Mouse (Mus musculus): ENCODE results near the gene Rmnd5b. TPM values are rescaled to one million over a fixed set of nuclear protein-coding genes. Genes with fewer than 3 reads are reported as not detected.
"Not testable (repeated sequence)": the region's sequence is repeated elsewhere in the genome, so short reads cannot be mapped to it uniquely, and the experiment has no call there.

The Rmnd5b gene
- polyA plus RNA-seq, 1 experiment from 2014 or later, result 53.9 TPM

DNA sequence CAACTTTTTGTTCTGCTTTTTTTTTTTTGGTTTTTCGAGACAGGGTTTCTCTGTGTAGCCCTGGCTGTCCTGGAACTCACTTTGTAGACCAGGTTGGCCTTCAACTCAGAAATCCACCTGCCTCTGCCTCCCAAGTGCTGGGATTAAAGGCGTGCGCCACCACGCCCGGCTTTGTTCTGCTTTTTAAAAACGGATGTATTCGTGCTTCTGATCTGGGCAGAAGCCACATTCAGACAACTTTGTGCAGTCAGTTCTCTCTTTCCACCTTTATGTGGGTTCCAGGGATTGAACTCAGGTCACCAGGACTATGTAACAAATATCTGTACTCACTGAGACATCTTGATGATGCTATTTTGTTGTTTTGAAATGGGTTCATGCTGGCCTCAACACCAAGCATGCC is 2.5 kb downstream of the Rmnd5b start:
- H3K27ac ChIP-seq; ATAC-seq (ENCODE audit: low FRiP score); H3K9me3 ChIP-seq (replicated peaks); H3K4me3 ChIP-seq; H3K4me2 ChIP-seq (replicated peaks); H3K27me3 ChIP-seq; H3K9ac ChIP-seq: not testable (repeated sequence)
- Histone ChIP-seq H3K36me3 (peaks cover 19% of the 10 kb centered on the region), H3K4me1 (peaks cover 21% of the 10 kb centered on the region)
- 94% methylated on average over 7 of the region's 7 CpGs for WGBS

DNA sequence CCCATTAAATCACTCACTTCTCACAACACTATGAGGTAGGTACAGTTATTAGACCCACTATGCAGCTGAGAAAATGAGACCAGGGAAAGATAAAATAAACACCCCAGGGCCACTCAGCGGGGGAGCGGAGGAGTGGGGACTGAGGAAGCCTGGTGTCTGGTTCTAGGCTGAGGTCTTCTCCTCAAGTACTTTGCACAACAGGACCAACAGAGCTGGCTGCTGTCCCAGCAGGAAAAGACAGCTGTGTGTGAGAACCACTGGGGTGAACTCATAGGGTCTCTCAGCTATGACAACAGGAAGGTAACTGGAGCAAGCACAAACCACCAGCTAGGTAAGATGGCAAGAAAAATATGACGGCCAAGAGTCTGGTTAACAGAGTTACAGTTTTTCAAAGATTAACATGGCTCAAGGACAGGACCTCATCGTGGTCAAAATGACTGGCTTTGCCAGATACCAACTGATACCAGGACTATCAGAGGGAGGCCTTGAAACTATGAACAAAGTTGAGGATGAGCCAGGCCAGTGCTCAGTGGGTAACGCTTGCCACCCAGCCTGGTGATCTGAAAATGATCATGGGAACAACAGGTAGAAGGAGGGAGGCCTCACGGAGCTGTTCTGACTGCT is 3.5 kb downstream of the Rmnd5b start:
- no peak overlapping the region for H3K4me3 ChIP-seq
- no peak overlapping the region for H3K27ac ChIP-seq
- no peak overlapping the region for H3K4me2 ChIP-seq (replicated peaks)
- H3K27me3 ChIP-seq, result no peaks in the 10 kb centered on the region
- no peaks in the 10 kb centered on the region for H3K9me3 ChIP-seq (replicated peaks)
- 94% methylated on average over 6 of the region's 6 CpGs for whole genome bisulfite sequencing
- no peak for ATAC-seq (ENCODE audit: low FRiP score)
- H3K9ac ChIP-seq, result no peak overlapping the region
- H3K4me1 ChIP-seq, result peaks cover 16% of the 10 kb centered on the region
- peaks cover 28% of the 10 kb centered on the region for H3K36me3 ChIP-seq

DNA sequence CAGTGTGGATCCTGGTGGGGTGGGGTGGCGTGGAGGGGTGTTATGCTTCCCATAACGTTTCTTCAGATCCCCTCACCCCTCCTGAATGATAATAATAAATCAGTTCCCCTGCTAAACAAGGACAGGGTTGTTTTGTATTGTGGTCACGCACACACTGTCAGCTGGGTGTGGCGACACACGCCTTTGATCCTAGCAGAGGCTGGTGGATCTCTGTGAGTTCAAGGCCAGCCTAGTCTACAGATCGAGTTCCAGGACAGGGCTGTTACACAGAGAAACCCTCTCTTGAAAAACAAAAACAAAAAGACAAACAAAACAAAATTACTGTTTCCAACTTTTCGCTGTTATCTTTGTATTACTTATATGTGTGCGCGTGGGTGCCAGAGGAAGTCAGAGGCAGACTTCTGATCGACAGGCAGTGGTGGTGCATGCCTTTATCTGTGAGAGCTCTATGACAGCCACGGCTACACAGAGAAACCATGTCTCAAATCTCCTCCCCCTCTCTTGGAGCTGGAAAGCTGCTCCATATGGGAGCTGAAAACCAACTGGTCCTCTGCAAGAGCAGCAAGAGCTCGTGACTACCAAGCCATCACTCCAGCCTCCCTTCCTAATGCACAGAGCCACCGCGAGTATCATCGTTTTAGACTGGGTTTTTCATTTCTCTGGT is 5.9 kb downstream of the Rmnd5b start:
- Histone ChIP-seq H3K27ac (no peak overlapping the region), H3K4me3 (no peak overlapping the region), H3K9me3 (replicated peaks) (no peaks in the 10 kb centered on the region), H3K9ac (no peak overlapping the region), H3K4me1 (peaks cover 5% of the 10 kb centered on the region), H3K36me3 (peaks cover 52% of the 10 kb centered on the region), H3K27me3 (no peaks in the 10 kb centered on the region), H3K4me2 (replicated peaks) (no peak overlapping the region)
- ATAC-seq (ENCODE audit: low FRiP score), result no peak
- 87% methylated on average over 15 of the region's 15 CpGs for WGBS

DNA sequence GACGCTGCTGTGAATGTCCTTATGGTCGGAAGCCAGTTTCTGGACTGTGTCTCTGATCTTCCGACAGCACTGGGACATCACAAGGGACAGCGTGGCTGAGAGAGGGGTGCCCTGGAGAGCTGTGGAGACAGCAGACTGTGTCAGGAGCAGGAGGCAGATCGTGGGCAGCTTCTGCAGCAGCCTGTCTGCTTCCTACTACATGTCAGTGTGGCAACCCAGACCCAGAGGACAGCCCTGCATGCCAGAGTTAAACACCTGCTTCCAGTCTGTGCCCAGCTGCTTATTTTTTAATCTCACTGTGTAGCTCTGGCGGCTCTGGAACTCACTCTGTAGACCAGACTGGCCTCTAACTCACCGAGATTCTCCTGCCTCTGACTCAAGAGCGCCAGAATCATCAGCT is 7.8 kb downstream of the Rmnd5b start:
- 88% methylated on average over 8 of the region's 8 CpGs for WGBS
- Histone ChIP-seq H3K27me3 (no peaks in the 10 kb centered on the region), H3K9me3 (replicated peaks) (no peaks in the 10 kb centered on the region), H3K4me3 (no peak overlapping the region), H3K4me1 (no peaks in the 10 kb centered on the region), H3K4me2 (replicated peaks) (no peak overlapping the region), H3K36me3 (peaks cover 70% of the 10 kb centered on the region), H3K27ac (no peak overlapping the region), H3K9ac (no peak overlapping the region)
- ATAC-seq (ENCODE audit: low FRiP score), result no peak

DNA sequence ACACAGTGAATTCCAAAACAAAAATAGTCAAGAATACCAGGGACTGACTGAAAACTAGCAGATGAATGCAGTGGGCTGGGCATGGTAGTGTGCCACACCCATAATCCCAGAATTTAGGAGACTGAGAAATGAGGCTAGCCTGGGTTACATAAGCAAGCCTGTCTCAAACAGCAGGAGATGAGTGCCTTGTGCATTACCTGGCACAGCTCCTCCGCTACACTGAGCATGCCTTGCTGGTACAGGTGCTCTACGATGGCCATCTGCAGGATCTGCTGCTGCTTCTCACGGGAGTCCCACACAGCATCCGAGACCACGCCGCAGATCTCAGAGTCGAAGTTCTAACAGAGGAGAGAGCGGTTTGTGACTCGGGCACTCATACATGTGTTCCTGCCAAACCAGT is 8.3 kb downstream of the Rmnd5b start:
- Histone ChIP-seq H3K9ac (no peak overlapping the region), H3K4me3 (no peak overlapping the region), H3K27ac (no peak overlapping the region), H3K9me3 (replicated peaks) (no peaks in the 10 kb centered on the region), H3K27me3 (no peaks in the 10 kb centered on the region), H3K36me3 (peaks cover 75% of the 10 kb centered on the region), H3K4me2 (replicated peaks) (no peak overlapping the region), H3K4me1 (no peaks in the 10 kb centered on the region)
- no peak for ATAC-seq (ENCODE audit: low FRiP score)
- 91% methylated on average over 9 of the region's 9 CpGs for WGBS

DNA sequence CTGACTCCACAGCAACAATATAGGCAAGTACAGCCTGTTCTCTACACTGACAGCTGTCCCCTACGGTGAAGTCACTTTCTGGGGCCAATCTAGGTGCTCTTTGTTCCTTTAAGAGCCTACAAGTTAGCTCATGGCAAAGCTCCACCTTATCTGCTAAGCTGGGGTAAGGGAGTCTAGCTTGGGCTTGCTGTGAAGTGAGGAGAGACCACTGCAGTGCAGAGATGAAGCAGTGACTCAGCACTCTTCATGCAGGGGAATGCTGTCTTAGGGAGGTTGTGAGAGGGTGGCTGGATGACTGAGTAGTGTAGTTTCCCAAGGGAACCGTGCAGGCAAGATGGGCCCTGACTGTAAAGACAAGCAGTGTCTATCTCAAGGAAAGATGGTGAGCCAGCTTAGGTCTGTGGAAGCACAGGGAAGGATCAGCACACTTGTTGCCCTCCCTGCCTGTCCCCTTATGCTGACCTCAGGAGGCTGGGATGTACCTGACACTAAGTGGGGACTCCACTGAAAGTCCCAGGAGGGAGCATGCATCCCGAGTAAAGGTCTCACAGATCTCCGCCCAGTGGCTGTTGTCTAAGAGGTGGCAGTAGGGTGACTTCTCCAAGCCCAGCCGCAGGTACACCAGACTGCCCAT is 10.4 kb downstream of the Rmnd5b start:
- Histone ChIP-seq H3K9ac (no peak overlapping the region), H3K36me3 (peaks cover 77% of the 10 kb centered on the region), H3K4me1 (peaks cover 12% of the 10 kb centered on the region), H3K27ac (no peak overlapping the region), H3K4me2 (replicated peaks) (no peak overlapping the region), H3K9me3 (replicated peaks) (no peaks in the 10 kb centered on the region), H3K4me3 (no peak overlapping the region), H3K27me3 (no peaks in the 10 kb centered on the region)
- 88% methylated on average over 5 of the region's 5 CpGs for WGBS
- no peak for ATAC-seq (ENCODE audit: low FRiP score)

DNA sequence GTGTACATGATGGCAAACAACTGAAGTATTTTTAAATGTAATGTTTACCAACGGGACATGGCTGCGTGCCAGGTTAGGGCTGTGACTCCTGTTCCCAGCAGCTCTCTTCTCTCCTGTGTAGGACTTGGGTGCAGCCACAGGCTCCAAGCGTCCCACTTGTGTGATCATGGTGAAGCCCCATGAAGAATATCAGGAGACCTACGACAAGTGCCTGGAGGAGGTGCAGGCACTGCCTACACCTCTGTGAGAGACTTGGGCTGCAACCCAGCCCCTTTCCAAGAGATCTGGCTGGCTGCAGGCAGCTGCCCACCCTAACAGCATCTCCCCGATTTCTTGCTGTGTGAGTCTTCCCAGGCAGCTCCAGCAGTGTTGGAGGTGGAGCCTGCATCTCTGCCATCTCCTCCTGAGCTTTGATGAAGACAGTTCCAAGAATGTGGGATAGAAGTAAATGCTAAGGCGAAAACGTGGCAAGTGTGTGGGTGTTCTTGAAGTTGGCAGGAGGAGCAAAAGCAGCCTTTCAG is 12.7 kb downstream of the Rmnd5b start:
- Histone ChIP-seq H3K4me2 (replicated peaks) (no peak overlapping the region), H3K9me3 (replicated peaks) (no peaks in the 10 kb centered on the region), H3K27ac (no peak overlapping the region), H3K27me3 (no peaks in the 10 kb centered on the region), H3K36me3 (peaks cover 61% of the 10 kb centered on the region), H3K4me3 (no peak overlapping the region), H3K4me1 (peaks cover 15% of the 10 kb centered on the region), H3K9ac (no peak overlapping the region)
- ATAC-seq (ENCODE audit: low FRiP score), result no peak
- WGBS, result 90% methylated on average over 7 of the region's 7 CpGs

DNA sequence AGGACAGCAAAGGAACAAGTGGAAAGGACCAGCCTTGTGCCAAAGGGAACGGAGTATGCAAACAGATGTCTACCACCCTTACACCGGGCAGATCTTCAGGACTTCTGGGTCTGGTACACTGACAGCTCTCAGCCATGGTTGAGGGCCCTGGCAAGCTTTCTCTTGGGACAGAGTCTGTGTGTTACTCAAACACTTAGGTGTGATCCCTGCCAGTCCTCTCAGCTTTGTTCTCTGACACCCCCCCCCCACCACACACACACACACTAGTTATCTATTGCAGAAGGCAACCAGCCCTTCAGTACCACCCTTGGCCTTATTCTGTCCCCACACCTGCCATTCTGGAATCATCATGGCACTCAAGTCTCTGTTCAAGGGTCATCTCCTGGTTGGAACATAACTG is 13.9 kb downstream of the Rmnd5b start:
- peaks cover 15% of the 10 kb centered on the region for H3K4me1 ChIP-seq
- no peaks in the 10 kb centered on the region for H3K9me3 ChIP-seq (replicated peaks)
- WGBS, result 96% methylated on average over 2 of the region's 2 CpGs
- H3K4me2 ChIP-seq (replicated peaks), result no peak overlapping the region
- no peak for ATAC-seq (ENCODE audit: low FRiP score)
- no peak overlapping the region for H3K4me3 ChIP-seq
- H3K27ac ChIP-seq, result no peak overlapping the region
- no peaks in the 10 kb centered on the region for H3K27me3 ChIP-seq
- no peak overlapping the region for H3K9ac ChIP-seq
- peaks cover 49% of the 10 kb centered on the region for H3K36me3 ChIP-seq

DNA sequence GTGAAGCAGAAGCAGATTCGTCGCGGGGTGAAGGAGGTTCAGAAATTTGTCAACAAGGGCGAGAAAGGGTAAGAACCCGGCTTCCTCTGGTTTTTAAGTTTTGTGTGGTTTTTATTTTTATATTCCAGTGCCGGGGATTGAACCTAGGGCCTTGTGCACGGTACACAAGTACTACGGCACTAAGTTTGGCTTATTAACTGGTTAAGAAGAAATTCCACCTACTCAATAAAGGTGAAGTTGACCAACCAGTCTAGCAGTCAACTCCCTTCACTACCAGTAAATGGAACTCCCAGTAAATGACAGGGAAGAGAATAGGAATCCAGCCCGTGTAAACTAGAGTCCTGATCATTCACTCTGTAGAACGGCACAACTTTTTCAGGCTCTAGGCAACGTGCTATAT is 15.6 kb downstream of the Rmnd5b start:
- WGBS, result under 1% methylated on average over 11 of the region's 11 CpGs
- peak overlapping the region; percentile 81 for H3K4me2 ChIP-seq (replicated peaks)
- no peak overlapping the region for H3K27ac ChIP-seq
- H3K27me3 ChIP-seq, result no peaks in the 10 kb centered on the region
- H3K36me3 ChIP-seq, result peaks cover 33% of the 10 kb centered on the region
- H3K4me1 ChIP-seq, result peaks cover 25% of the 10 kb centered on the region
- H3K9me3 ChIP-seq (replicated peaks), result no peaks in the 10 kb centered on the region
- no peak for ATAC-seq (ENCODE audit: low FRiP score)
- H3K9ac ChIP-seq, result peak overlapping the region; percentile 70
- peak overlapping the region; percentile 90 for H3K4me3 ChIP-seq

DNA sequence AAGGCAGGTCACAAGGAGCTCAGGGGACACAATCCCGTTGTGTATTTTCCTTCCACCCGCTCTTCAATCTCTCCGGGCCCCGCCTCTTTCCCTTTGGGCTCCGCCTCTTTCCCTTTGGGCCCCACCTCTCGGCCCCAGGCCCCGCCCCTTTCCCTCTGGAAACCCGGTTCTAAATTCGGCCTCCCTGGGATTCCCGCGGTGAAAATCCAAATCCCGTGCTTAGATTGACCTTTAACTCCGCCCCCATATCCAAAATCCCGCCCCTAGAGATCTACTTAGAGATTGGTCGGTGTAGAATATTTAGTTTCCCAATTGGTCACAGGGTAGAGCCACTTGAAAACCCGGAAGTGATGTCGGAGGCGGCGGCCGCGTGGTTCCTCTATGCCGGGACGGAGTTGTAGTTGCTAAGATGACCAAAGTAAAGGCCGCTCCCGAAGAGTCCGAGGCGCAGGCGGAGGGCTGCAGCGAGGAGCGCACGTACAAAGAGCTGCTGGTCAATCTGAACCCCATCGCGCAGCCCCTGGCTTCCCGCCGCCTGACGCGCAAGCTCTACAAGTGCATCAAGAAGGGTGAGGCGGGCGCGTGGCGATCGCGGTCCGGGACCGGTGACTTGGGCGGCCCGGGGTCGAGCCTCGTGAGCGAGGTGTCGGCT is 16.2 kb downstream of the Rmnd5b start, which contains the start of gene Nhp2:
TSS of gene Nhp2 (plus strand) at position 327 of the 652 bp plus-strand sequence.
- Histone ChIP-seq H3K36me3 (peaks cover 27% of the 10 kb centered on the region), H3K9me3 (replicated peaks) (no peaks in the 10 kb centered on the region), H3K4me3 (peak within 1 kb of the TSS; percentile 90), H3K9ac (peak within 1 kb of the TSS; percentile 70), H3K27ac (no peak within 1 kb of the TSS), H3K4me1 (peaks cover 26% of the 10 kb centered on the region), H3K4me2 (replicated peaks) (peak within 1 kb of the TSS; percentile 81), H3K27me3 (no peaks in the 10 kb centered on the region)
- ATAC-seq (ENCODE audit: low FRiP score), result peak; percentile 95
- under 1% methylated on average over 51 of the region's 51 CpGs for WGBS

DNA sequence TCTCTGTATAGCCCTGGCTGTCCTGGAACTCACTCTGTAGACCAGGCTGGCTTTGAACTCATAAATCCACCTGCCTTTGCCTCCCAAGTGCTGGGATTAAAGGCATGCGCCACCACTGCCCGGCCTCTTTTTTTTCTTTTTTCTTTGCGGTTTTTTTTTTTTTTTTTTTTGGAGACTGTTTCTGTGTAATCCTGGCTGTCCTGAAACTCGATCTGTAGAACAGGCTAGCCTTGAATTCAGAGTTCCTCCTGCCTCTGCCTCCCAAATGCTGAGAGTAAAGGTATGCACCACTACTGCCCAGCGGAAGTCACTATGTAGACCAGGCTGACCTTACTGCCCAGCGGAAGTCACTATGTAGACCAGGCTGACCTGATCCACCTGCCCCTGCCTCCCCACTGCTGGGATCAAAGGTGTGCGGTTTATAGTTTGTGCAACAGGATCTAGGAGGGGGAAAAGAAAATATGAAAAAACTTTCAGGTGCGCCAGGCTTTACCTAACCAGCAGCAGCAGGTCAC is 16.7 kb downstream of the Rmnd5b start:
- H3K9me3 ChIP-seq (replicated peaks), result no peaks in the 10 kb centered on the region
- peak overlapping the region; percentile 90 for H3K4me3 ChIP-seq
- peaks cover 21% of the 10 kb centered on the region for H3K36me3 ChIP-seq
- peak overlapping the region; percentile 81 for H3K4me2 ChIP-seq (replicated peaks)
- H3K4me1 ChIP-seq, result peaks cover 26% of the 10 kb centered on the region
- no peak overlapping the region for H3K9ac ChIP-seq
- no peaks in the 10 kb centered on the region for H3K27me3 ChIP-seq
- 52% methylated on average over 7 of the region's 8 CpGs for WGBS
- ATAC-seq (ENCODE audit: low FRiP score), result no peak
- no peak overlapping the region for H3K27ac ChIP-seq

DNA sequence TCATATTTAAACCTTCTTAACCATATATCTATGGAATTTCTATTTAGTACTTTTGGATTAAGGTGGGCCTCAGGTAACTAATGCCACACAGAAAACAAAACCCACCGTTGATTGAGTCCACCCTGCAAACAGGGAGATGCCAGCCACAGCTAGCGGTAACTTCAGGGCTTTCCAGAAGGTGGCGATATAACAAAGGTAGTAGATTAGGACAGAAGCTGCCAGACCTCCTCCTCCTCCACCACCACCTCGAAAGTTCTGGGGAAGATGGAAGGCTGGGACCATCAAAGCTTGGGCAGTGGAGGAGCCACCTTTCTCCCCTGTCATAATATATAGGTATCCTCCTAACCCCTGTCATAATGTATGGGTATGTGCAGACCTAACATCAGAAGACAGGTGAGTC is 18.0 kb downstream of the Rmnd5b start:
- peaks cover 9% of the 10 kb centered on the region for H3K36me3 ChIP-seq
- peaks cover 26% of the 10 kb centered on the region for H3K4me1 ChIP-seq
- H3K4me2 ChIP-seq (replicated peaks), result no peak overlapping the region
- no peak overlapping the region for H3K27ac ChIP-seq
- H3K4me3 ChIP-seq, result no peak overlapping the region
- no peaks in the 10 kb centered on the region for H3K27me3 ChIP-seq
- no peak for ATAC-seq (ENCODE audit: low FRiP score)
- H3K9ac ChIP-seq, result no peak overlapping the region
- 4% methylated on average over 4 of the region's 4 CpGs for WGBS
- H3K9me3 ChIP-seq (replicated peaks), result no peaks in the 10 kb centered on the region

All from hindbrain, embryonic 12.5 days (tissue).